In genomic region chr2:92599487-92600347, GRCm38 (mm10) we compare ENCODE assay signal across 7 mouse cellular contexts. TPM values are rescaled to one million over a fixed set of nuclear protein-coding genes. Genes with fewer than 3 reads are reported as not detected.
DNase-seq lines count a peak whose midpoint lies in the region; ATAC-seq and TF ChIP-seq lines count a peak whose summit lies in the region.

Gene Chst1, plus strand, starts transcription at chr2:92599707.

- H3K9ac ChIP-seq in embryonic facial prominence, embryonic 12.5 days, result peak within 1 kb of the TSS; percentile 85
- H3K9ac ChIP-seq in stomach, embryonic 16.5 days (ENCODE audit: low read length), result peak within 1 kb of the TSS; percentile 72

- under 1% methylated on average over 60 of the region's 82 CpGs for WGBS in embryonic facial prominence, embryonic 12.5 days
- WGBS in midbrain, embryonic 10.5 days, result under 1% methylated on average over 64 of the region's 82 CpGs
- under 1% methylated on average over 62 of the region's 82 CpGs for WGBS in stomach, embryonic 16.5 days

- peak; percentile 23 for DNase-seq in R1 (ENCODE audit: low read depth, low spot score)
- peak; percentile 42 to 62 for DNase-seq in heart, postnatal 36 days
- peak in 1 of 2 experiments; percentile 74 for DNase-seq in left cerebral cortex, postnatal 10 days (ENCODE audit: extremely low spot score in 1 of 2, low spot score in 2 of 2)
- peak; percentile 71 for DNase-seq in midbrain, embryonic 10.5 days (ENCODE audit: low spot score)

- ATAC-seq in embryonic facial prominence, embryonic 12.5 days (ENCODE audit: insufficient number of reproducible peaks, insufficient read depth, low FRiP score, low TSS enrichment), result peak; percentile 75
- peak; percentile 70 for ATAC-seq in stomach, embryonic 16.5 days (ENCODE audit: insufficient read depth, low FRiP score)

- H3K36me3 ChIP-seq in E14TG2a.4 (ENCODE audit: insufficient read depth, low read length), result no peaks in the 10 kb centered on the region
- no peaks in the 10 kb centered on the region for H3K36me3 ChIP-seq in embryonic facial prominence, embryonic 12.5 days
- H3K36me3 ChIP-seq in midbrain, embryonic 10.5 days, result no peaks in the 10 kb centered on the region
- H3K36me3 ChIP-seq in stomach, embryonic 16.5 days (ENCODE audit: control insufficient read depth, insufficient read depth, low read length), result no peaks in the 10 kb centered on the region

- intact Hi-C loops in heart, postnatal 36 days (cut with DNase I), result loop anchor here (2.0 kb wide), 1 partner anchor 71 kb away; no protein-coding TSS in a partner anchor
- intact Hi-C loops in left cerebral cortex, postnatal 10 days (cut with DNase I), result loop anchor here (2.0 kb wide), 1 partner anchor 111 kb away; no protein-coding TSS in a partner anchor

- H3K27ac ChIP-seq in embryonic facial prominence, embryonic 12.5 days, result peak within 1 kb of the TSS; percentile 60
- H3K27ac ChIP-seq in midbrain, embryonic 10.5 days (replicated peaks), result peak within 1 kb of the TSS; percentile 89
- H3K27ac ChIP-seq in stomach, embryonic 16.5 days (ENCODE audit: low read length), result peak within 1 kb of the TSS; percentile 25

- peaks cover 86% of the 10 kb centered on the region for H3K27me3 ChIP-seq in E14TG2a.4 (ENCODE audit: insufficient read depth, low read length)
- peaks cover 33% of the 10 kb centered on the region for H3K27me3 ChIP-seq in embryonic facial prominence, embryonic 12.5 days
- H3K27me3 ChIP-seq in midbrain, embryonic 10.5 days (ENCODE audit: low read depth, poor library complexity, severe bottlenecking), result peaks cover 88% of the 10 kb centered on the region
- peaks cover 4% of the 10 kb centered on the region; the same call in 1 of the 2 replicates for H3K27me3 ChIP-seq in stomach, embryonic 16.5 days (ENCODE audit: control insufficient read depth, insufficient read depth, low read length)

- no peaks in the 10 kb centered on the region for H3K9me3 ChIP-seq in E14TG2a.4 (ENCODE audit: low read length)
- H3K9me3 ChIP-seq in embryonic facial prominence, embryonic 12.5 days, result no peaks in the 10 kb centered on the region
- no peaks in the 10 kb centered on the region for H3K9me3 ChIP-seq in midbrain, embryonic 10.5 days (replicated peaks)
- no peaks in the 10 kb centered on the region for H3K9me3 ChIP-seq in stomach, embryonic 16.5 days (replicated peaks; ENCODE audit: control insufficient read depth, low read length)

- H3K4me2 ChIP-seq in embryonic facial prominence, embryonic 12.5 days (replicated peaks), result peak within 1 kb of the TSS; percentile 99
- H3K4me2 ChIP-seq in stomach, embryonic 16.5 days (ENCODE audit: low read depth, low read length), result peak within 1 kb of the TSS; percentile 93

- TF ChIP-seq CTCF in E14TG2a.4 (conservative IDR thresholded peaks at IDR 0.05; ENCODE audit: low read length), result no peak

- H3K4me1 ChIP-seq in E14TG2a.4 (replicated peaks; ENCODE audit: low read depth, low read length), result peaks cover 29% of the 10 kb centered on the region
- peaks cover 24% of the 10 kb centered on the region for H3K4me1 ChIP-seq in embryonic facial prominence, embryonic 12.5 days
- H3K4me1 ChIP-seq in midbrain, embryonic 10.5 days, result peaks cover 80% of the 10 kb centered on the region
- no peaks in the 10 kb centered on the region for H3K4me1 ChIP-seq in stomach, embryonic 16.5 days (ENCODE audit: control insufficient read depth, insufficient read depth, low read length)

- peak within 1 kb of the TSS; percentile 78 for H3K4me3 ChIP-seq in E14TG2a.4 (replicated peaks; ENCODE audit: low read length)
- peak within 1 kb of the TSS; percentile 77 for H3K4me3 ChIP-seq in embryonic facial prominence, embryonic 12.5 days
- peak within 1 kb of the TSS; percentile 87 for H3K4me3 ChIP-seq in midbrain, embryonic 10.5 days
- peak within 1 kb of the TSS; percentile 63 for H3K4me3 ChIP-seq in stomach, embryonic 16.5 days (replicated peaks; ENCODE audit: low read length)

RNA-seq across cellular contexts. Expression of gene Chst1, which starts in this region (rescaled TPM):
- polyA plus RNA-seq in embryonic facial prominence, embryonic 12.5 days (2016; fragmentation: Nextera tagmentation; extraction: Ambion mirVana), result 7.9 and 8.5 TPM in 2 replicates
- 1 to 10 TPM; 2.6 to 3.3 TPM for total RNA-seq in heart, postnatal 36 days (2021)
- total RNA-seq in left cerebral cortex, postnatal 10 days (2021), result 100 to 1,000 TPM; 154 to 161 TPM
- polyA plus RNA-seq in midbrain, embryonic 10.5 days (2016; fragmentation: Nextera tagmentation; extraction: Ambion mirVana), result 5.1 and 5.7 TPM in 2 replicates
- 4.2 and 5.1 TPM in 2 replicates for polyA plus RNA-seq in stomach, embryonic 16.5 days (2015; fragmentation: Nextera tagmentation; extraction: Ambion mirVana)

Comparison
In these comparisons a context has a peak if more than half of its experiments do, and no peak if none do; other contexts are left out.
1. RNA of gene Chst1 (total RNA-seq): 154 to 161 TPM in left cerebral cortex, postnatal 10 days; 2.6 to 3.3 TPM in heart, postnatal 36 days; every median in the first group is over 10 times any median in the second.
2. H3K27ac ChIP-seq: peak in every context shown above with its lines; median percentile 89 in midbrain, embryonic 10.5 days; 60 in embryonic facial prominence, embryonic 12.5 days; 25 in stomach, embryonic 16.5 days.
3. Peak in every context shown above with its lines, with median percentiles within 50 percentile points of each other: H3K4me3 ChIP-seq.